Mouse (Mus musculus) stomach, embryonic 15.5 days (tissue): ENCODE measurements around the gene Larp1b. TPM values are rescaled to one million over a fixed set of nuclear protein-coding genes. Genes with fewer than 3 reads are reported as not detected.

ENCODE experiments used
- ATAC-seq: fragments of 200-750 bp; cut with Nextera tagmentation; 2 replicates; pipeline ENCODE4 v1.8.0; 2017; ENCODE audit warnings: low read depth, moderate number of reproducible peaks, moderate TSS enrichment; ENCODE audit not compliant: insufficient read depth, low FRiP score
- H3K27ac ChIP-seq: fragments of 300-500 bp; sonication (generic); 2 replicates; pipeline ENCODE4 v1.5.1; 2015; ENCODE audit warnings: mild to moderate bottlenecking, inconsistent platforms
- H3K27me3 ChIP-seq: fragments of 300-500 bp; sonication (generic); replicated peaks from 2 replicates; pipeline ENCODE4 v1.6.1; 2015; ENCODE audit warnings: inconsistent platforms
- H3K36me3 ChIP-seq: fragments of 300-500 bp; sonication (generic); 2 replicates; pipeline ENCODE4 v1.6.1; 2015; ENCODE audit warnings: inconsistent platforms
- H3K4me1 ChIP-seq: fragments of 300-500 bp; sonication (generic); 2 replicates; pipeline ENCODE4 v1.6.1; 2015; ENCODE audit warnings: inconsistent platforms
- H3K4me2 ChIP-seq: fragments of 300-500 bp; sonication (generic); 2 replicates; pipeline ENCODE4 v1.6.1; 2015; ENCODE audit warnings: mild to moderate bottlenecking, inconsistent platforms
- H3K4me3 ChIP-seq: fragments of 300-500 bp; sonication (generic); replicated peaks from 2 replicates; pipeline ENCODE4 v1.5.1; 2015; ENCODE audit warnings: inconsistent platforms
- H3K9ac ChIP-seq: fragments of 300-500 bp; sonication (generic); 2 replicates; pipeline ENCODE4 v1.6.1; 2015; ENCODE audit warnings: inconsistent platforms
- H3K9me3 ChIP-seq: fragments of 300-500 bp; sonication (generic); 2 replicates; pipeline ENCODE4 v1.6.1; 2016; ENCODE audit warnings: inconsistent platforms
- WGBS: fragments of 180-500 bp; shearing (Covaris S2); methylation state at CpG from one replicate; pipeline ENCODE4 v1.1.7; 2015; 5-methylcytosine and 5-hydroxymethylcytosine counted together
- polyA plus RNA-seq: library from polyadenylated mRNA; unstranded; fragments of >200 nt; fragmentation: Nextera tagmentation; extraction: Ambion mirVana; gene quantifications from 2 replicates; pipeline ENCODE4 v1.2.1, GENCODE M21; 2015

Larp1b gene
- polyA plus RNA-seq, 1 experiment from 2014 or later, result 10.1 TPM

DNA sequence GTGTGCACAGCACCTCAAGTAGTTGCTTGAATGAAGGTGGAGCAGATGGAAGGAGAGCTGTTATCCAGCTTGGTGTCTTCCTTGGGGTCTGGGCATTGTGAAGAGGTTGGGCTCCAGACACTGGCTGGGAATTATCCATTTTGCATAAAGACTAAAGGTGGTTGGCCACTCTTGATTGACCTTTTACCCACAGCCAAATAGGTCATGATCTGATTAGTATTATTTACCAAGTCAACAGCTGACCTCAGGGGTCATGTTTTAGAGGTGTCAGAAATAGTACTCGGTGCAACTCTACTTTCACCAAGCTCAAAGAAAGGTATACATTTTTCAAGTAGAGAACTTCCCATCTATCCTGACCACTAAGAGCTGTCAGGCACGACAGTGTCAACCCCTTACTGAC, 115.7 kb downstream of the Larp1b start:
- peaks cover 18% of the 10 kb centered on the region; the same call in 1 of the 2 replicates for H3K36me3 ChIP-seq

DNA sequence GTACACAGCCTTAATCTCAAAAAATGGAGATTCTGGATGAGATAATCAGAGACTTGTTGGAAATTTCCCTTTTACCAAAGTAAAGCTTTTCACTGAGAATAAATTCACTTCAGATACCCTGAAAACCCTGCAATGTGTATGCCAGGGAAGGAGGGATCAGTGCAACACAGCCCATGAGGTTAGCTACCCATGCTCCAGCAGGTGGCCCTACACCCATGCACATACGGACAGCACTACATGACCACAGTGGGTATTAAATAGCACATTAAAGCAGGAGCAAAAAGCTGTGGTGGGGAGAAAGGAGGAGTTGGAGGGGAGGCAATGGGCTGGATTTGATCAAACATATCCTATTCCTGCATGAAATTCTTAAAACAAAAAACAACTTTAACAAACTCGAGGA, 120.9 kb downstream of the Larp1b start:
- no peaks in the 10 kb centered on the region for H3K9me3 ChIP-seq
- H3K9ac ChIP-seq, result no peak overlapping the region
- H3K27me3 ChIP-seq, result no peaks in the 10 kb centered on the region
- H3K36me3 ChIP-seq, result peaks cover 8% of the 10 kb centered on the region; the same call in 1 of the 2 replicates
- H3K27ac ChIP-seq, result no peak overlapping the region
- no peak for ATAC-seq
- no peaks in the 10 kb centered on the region for H3K4me1 ChIP-seq
- 72% methylated on average over 2 of the region's 2 CpGs for WGBS
- no peak overlapping the region for H3K4me3 ChIP-seq
- H3K4me2 ChIP-seq, result no peak overlapping the region

More for the DNA sequence above, 115.7 kb downstream of the Larp1b start:
- Histone ChIP-seq H3K27me3 (no peaks in the 10 kb centered on the region), H3K9me3 (no peaks in the 10 kb centered on the region), H3K27ac (no peak overlapping the region), H3K4me1 (no peaks in the 10 kb centered on the region), H3K4me2 (no peak overlapping the region), H3K9ac (no peak overlapping the region), H3K4me3 (no peak overlapping the region)
- WGBS, result 53% methylated on average over 2 of the region's 2 CpGs
- ATAC-seq, result no peak; the same call in 1 of the 2 replicates

DNA sequence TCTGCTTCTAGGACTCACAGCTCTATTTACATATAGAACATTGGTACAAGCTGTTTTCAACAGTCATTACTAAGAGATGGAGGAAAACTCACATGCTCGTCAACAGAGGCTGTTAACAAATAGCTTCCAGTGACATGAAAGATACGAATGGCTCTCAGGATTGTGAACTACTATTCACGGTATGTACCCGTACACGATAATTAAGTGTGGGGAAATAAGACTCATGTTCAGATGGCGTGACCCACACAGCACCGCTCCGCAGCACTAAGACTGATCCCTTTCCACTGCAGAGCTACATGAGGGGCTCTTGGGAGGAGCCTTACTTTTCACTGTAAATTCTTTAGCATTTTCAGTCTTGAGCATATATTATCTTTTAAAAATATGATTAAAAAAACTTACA, 125.7 kb downstream of the Larp1b start:
- H3K9me3 ChIP-seq, result no peaks in the 10 kb centered on the region
- no peaks in the 10 kb centered on the region for H3K36me3 ChIP-seq
- H3K4me3 ChIP-seq, result no peak overlapping the region
- no peak overlapping the region for H3K4me2 ChIP-seq
- ATAC-seq, result no peak
- WGBS, result 72% methylated on average over 8 of the region's 8 CpGs
- no peak overlapping the region for H3K27ac ChIP-seq
- H3K4me1 ChIP-seq, result no peaks in the 10 kb centered on the region
- H3K27me3 ChIP-seq, result no peaks in the 10 kb centered on the region
- H3K9ac ChIP-seq, result no peak overlapping the region

DNA sequence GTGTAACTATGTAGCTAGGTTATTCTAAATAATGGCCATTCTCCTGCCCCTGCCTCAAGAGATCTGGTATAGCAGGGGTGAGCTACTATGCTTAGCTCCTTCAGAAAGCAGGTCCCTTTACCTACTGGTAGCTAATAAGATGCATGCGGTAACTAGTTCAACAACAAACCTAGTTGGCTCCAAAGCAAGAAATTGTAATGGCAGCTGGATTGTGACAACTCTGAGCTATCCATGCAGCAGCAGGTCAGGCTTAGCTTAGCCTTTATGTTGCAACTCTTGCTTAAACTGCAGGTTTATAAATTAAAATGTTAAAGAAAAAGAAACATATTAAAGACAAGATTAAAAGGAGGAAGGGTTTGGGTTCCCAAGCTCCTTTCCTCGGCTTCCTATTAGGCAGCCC, 129.0 kb downstream of the Larp1b start:
- WGBS, result 97% methylated on average over 2 of the region's 2 CpGs
- H3K9me3 ChIP-seq, result no peaks in the 10 kb centered on the region
- no peak for ATAC-seq
- peaks cover 10% of the 10 kb centered on the region; the same call in 1 of the 2 replicates for H3K4me1 ChIP-seq
- no peak overlapping the region for H3K27ac ChIP-seq
- H3K4me2 ChIP-seq, result no peak overlapping the region
- no peaks in the 10 kb centered on the region for H3K36me3 ChIP-seq
- H3K4me3 ChIP-seq, result no peak overlapping the region
- no peaks in the 10 kb centered on the region for H3K27me3 ChIP-seq
- no peak overlapping the region for H3K9ac ChIP-seq

DNA sequence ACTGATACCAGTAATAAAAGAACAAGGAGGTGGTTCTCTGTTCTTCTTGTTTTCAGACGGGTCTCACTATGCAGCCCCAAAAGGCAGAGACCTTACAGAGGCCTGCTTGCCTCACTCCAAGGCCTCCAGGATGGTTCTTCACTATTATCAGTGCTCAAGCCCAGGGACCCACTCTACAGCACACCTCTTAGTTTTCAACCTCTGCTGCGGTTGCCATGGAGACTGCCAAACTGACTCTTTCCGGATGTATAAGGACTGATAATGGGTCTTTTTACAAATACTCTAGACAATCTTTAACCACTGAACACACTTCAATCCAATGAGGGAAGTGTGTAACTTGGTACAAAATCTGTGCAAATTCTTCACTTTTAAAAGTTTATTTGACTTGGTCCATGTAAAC, 131.1 kb downstream of the Larp1b start:
- ATAC-seq, result no peak
- Histone ChIP-seq H3K4me3 (no peak overlapping the region; the same call in 1 of the 2 replicates), H3K4me2 (peak overlapping the region; percentile 66), H3K9ac (no peak overlapping the region), H3K4me1 (peaks cover 10% of the 10 kb centered on the region; the same call in 1 of the 2 replicates), H3K27ac (no peak overlapping the region), H3K9me3 (no peaks in the 10 kb centered on the region), H3K27me3 (no peaks in the 10 kb centered on the region), H3K36me3 (no peaks in the 10 kb centered on the region)
- 30% methylated on average over 3 of the region's 3 CpGs for WGBS

DNA sequence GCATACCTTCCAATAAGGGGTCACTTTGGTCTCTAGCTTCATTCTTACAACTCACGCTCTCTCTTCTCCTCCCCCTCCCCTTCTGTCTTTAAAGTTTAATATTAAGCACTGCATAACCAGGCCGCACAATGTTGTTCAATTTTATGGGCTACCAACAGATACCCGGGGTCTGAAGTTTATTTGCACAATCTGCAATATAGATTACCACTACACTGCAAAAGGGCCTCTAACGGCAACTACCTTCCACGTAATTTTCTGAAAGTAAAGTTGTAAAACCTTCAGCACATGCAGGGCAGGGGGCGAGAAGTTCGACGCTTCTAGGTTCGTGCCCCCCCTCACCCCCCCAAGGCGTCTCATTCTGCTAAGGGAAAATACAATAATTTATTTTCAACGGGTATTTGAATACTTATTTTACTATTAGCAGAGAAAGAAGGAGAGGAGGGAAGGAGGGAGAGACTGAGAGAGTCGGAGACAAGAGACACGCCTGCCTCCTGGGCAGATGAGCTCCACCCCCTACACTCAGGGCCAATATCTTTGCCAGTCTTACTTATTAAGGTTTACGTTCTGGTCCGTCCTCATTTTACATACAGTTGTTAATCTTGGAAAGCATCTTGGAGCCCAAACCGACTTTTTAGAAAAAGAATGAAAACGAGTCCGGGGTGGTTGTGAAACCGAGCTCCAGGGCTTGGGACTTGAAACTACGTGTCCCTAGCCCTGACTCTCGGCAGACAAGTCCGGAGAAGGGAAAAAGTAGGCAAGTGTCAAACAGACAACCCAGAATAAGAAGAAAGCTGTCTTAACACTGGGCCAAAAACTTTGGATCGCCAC, 132.1 kb downstream of the Larp1b start:
- Histone ChIP-seq H3K36me3 (no peaks in the 10 kb centered on the region), H3K4me1 (peaks cover 10% of the 10 kb centered on the region; the same call in 1 of the 2 replicates), H3K4me3 (peak overlapping the region; percentile 69), H3K27me3 (no peaks in the 10 kb centered on the region), H3K27ac (peak overlapping the region; percentile 80), H3K9ac (peak overlapping the region; percentile 70; the same call in 1 of the 2 replicates), H3K9me3 (no peaks in the 10 kb centered on the region), H3K4me2 (peak overlapping the region; percentile 66)
- WGBS, result 2% methylated on average over 23 of the region's 23 CpGs
- ATAC-seq, result no peak

DNA sequence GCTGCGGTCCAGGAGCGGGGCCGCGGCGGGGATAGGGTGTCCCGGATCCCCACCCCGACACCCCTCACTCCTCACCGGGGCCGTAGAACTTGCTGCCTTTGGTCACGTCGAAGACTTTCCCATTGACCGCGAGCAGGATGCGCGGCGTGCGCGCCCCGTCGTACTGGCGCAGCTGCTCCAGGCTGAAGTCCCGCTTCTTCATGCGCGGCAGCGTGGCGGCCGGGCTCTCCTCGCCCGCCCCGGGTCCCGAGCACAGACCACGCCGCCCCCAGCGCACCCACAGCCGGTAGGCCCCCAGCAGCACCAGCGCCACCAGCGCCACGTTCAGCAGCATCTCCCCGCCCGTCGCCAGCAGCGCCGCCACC, 132.9 kb downstream of the Larp1b start:
- H3K27ac ChIP-seq, result peak overlapping the region; percentile 80
- ATAC-seq, result peak; percentile 12; the same call in 1 of the 2 replicates
- H3K4me2 ChIP-seq, result peak overlapping the region; percentile 66
- WGBS, result under 1% methylated on average over 43 of the region's 43 CpGs
- H3K9ac ChIP-seq, result peak overlapping the region; percentile 70
- peaks cover 10% of the 10 kb centered on the region; the same call in 1 of the 2 replicates for H3K4me1 ChIP-seq
- no peaks in the 10 kb centered on the region for H3K27me3 ChIP-seq
- peak overlapping the region; percentile 69 for H3K4me3 ChIP-seq
- no peaks in the 10 kb centered on the region for H3K36me3 ChIP-seq
- H3K9me3 ChIP-seq, result no peaks in the 10 kb centered on the region

DNA sequence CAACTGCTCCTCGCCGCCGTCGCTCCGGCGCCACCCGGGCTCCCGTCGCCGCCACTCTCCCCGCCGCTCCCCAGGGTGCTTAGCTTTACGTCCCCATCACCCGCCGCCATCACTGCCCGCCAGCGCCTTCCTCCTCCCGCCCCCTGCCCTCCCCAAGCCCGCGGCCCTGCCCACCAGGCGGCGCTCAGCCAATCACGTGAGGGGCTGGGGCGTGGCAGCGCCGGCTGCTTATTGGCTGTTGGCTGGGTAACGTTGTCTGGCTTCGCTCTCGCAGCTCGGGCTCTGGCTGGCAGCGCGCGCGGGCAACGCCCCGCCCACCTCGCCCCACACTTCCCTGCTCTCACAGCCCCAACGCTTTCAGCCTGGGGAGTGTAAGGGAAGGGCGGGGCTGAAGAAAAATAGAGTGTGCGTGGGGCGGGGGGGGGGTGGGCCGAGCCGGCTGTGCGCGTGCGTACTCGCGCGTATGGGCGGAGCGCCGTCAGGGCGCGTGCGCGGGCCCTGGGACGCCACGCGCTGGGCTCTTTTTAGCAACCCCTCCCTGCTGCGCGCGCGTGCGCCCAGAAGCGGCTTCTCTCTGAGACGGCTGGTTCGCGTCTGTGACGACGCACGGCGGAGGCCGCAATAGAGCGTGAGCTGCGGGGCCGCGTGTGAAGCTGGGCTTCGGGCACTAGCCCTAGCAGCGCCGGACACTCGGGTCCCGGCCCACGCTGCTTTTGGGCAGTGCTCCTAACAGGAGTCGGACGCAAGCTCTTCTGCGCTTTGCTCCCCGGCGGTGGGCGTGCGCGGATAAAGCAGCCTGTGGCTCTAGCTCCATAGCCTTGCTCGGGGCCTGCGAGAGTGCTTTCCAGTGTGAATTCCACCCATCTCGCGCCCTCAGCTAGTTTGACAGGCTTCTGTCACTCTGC, 133.5 kb downstream of the Larp1b start, which contains the start of gene Pgrmc2:
Gene Pgrmc2 (minus strand): TSS at position 162 of the 905 bp plus-strand sequence.
- Histone ChIP-seq H3K4me3 (peak within 1 kb of the TSS; percentile 69), H3K9me3 (no peaks in the 10 kb centered on the region), H3K27ac (peak within 1 kb of the TSS; percentile 95), H3K9ac (peak within 1 kb of the TSS; percentile 71), H3K36me3 (no peaks in the 10 kb centered on the region), H3K27me3 (no peaks in the 10 kb centered on the region), H3K4me2 (peak within 1 kb of the TSS; percentile 83), H3K4me1 (peaks cover 10% of the 10 kb centered on the region; the same call in 1 of the 2 replicates)
- peak; percentile 97 for ATAC-seq
- WGBS, result under 1% methylated on average over 75 of the region's 95 CpGs

DNA sequence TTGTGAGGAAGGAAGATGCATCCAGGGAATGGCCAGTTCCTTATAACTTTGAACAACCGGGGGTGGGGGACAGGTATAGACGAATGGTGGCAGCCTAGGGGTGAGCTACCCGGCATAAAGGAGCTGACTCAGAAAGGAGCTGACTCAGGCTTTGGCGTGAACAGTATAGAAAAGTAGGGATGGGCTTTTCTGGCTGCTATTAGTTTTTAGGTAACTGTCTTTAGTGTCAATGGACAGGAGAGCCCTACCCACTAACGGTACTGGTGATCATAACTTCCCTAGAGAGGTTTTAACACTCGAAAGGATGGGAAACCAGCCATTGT, 134.1 kb downstream of the Larp1b start:
- Histone ChIP-seq H3K4me2 (peak overlapping the region; percentile 83), H3K4me3 (peak overlapping the region; percentile 69)
- 2% methylated on average over 6 of the region's 6 CpGs for WGBS

DNA sequence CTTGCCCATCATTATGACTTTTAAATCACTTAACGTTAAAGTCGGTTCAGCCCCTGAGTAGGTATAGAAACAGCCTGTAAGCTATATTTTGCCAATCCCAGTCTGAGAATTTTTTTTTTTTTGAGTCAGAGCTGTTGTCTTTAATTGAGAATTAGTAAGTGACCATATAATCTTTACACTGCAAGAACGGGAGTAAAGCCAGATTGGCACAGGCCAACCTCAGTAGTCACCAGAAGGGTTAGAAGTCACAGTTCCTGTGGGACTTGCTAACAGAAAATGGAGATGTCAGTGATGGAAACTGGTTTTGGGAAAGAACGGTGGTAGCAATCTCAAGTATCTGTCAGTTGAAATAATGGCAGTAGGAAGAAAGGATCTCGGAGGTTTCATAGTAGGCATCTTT, 134.8 kb downstream of the Larp1b start:
- no peaks in the 10 kb centered on the region for H3K27me3 ChIP-seq

More for the DNA sequence above, 134.1 kb downstream of the Larp1b start:
- ATAC-seq, result peak; percentile 15
- H3K9me3 ChIP-seq, result no peaks in the 10 kb centered on the region
- H3K4me1 ChIP-seq, result peaks cover 10% of the 10 kb centered on the region; the same call in 1 of the 2 replicates
- H3K9ac ChIP-seq, result peak overlapping the region; percentile 71
- peak overlapping the region; percentile 95 for H3K27ac ChIP-seq
- H3K27me3 ChIP-seq, result no peaks in the 10 kb centered on the region
- H3K36me3 ChIP-seq, result no peaks in the 10 kb centered on the region

DNA sequence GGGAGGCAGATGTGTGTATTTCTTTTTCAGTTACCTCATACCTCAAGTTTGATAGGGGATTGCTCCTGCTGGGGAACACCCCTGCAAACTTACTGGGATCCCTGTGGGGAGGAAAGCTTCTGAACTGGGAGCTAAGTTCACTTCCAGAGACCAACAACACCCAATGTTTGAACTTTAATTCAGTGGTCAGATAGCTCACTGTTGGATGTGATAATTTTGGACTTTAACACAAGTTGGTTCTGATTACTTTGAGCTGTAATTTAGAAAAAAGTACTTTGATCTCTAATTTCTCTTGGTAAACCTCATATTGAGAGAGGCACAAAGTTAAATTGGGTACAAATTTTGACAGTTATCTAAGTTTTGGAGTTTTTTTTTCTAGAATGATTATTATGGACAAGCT, 137.4 kb downstream of the Larp1b start:
- H3K4me1 ChIP-seq, result no peaks in the 10 kb centered on the region
- no peak overlapping the region for H3K9ac ChIP-seq
- no peak overlapping the region for H3K4me2 ChIP-seq
- H3K27ac ChIP-seq, result no peak overlapping the region
- no peaks in the 10 kb centered on the region for H3K9me3 ChIP-seq
- no peak for ATAC-seq
- H3K4me3 ChIP-seq, result no peak overlapping the region
- no peaks in the 10 kb centered on the region for H3K36me3 ChIP-seq
- no peaks in the 10 kb centered on the region for H3K27me3 ChIP-seq

More for the DNA sequence above, 134.8 kb downstream of the Larp1b start:
- ATAC-seq, result no peak
- no peak overlapping the region for H3K9ac ChIP-seq
- no peak overlapping the region for H3K27ac ChIP-seq
- no peaks in the 10 kb centered on the region for H3K36me3 ChIP-seq
- H3K4me2 ChIP-seq, result no peak overlapping the region
- H3K9me3 ChIP-seq, result no peaks in the 10 kb centered on the region
- 80% methylated on average over 5 of the region's 5 CpGs for WGBS
- H3K4me3 ChIP-seq, result no peak overlapping the region
- peaks cover 10% of the 10 kb centered on the region; the same call in 1 of the 2 replicates for H3K4me1 ChIP-seq
